Mouse (Mus musculus): ENCODE results near the gene Zfp189. TPM values are rescaled to one million over a fixed set of nuclear protein-coding genes. Genes with fewer than 3 reads are reported as not detected.
"Not testable (repeated sequence)": the region's sequence is repeated elsewhere in the genome, so short reads cannot be mapped to it uniquely, and the experiment has no call there.

Gene Zfp189
- polyA plus RNA-seq, 1 experiment from 2014 or later, result 4.7 TPM

GRCm38 (mm10) chr4:49480104-49480760 lies 40.7 kb upstream of the Zfp189 start:
- peak overlapping the region; percentile 30 for H3K4me2 ChIP-seq (replicated peaks; ENCODE audit: low read depth, low read length)
- peak; percentile 55; the same call in 1 of the 2 replicates for ATAC-seq
- DNase-seq (ENCODE audit: low spot score), result no peak
- H3K4me3 ChIP-seq (ENCODE audit: low read depth, low read length), result no peak overlapping the region; the same call in 1 of the 2 replicates
- no peak overlapping the region for H3K27ac ChIP-seq (ENCODE audit: low read length)
- TF ChIP-seq EP300 (IDR thresholded peaks at IDR 0.05) (no peak), CTCF (IDR thresholded peaks at IDR 0.05) (no peak)
- 10% methylated on average over 21 of the region's 21 CpGs for WGBS
- H3K4me1 ChIP-seq (ENCODE audit: insufficient read depth, low read depth, low read length), result no peaks in the 10 kb centered on the region
- 0 out of 2 replicates have a peak overlapping the region, but pooled peaks have one; percentile 12 for H3K9ac ChIP-seq (replicated peaks; ENCODE audit: low read depth)
- no peaks in the 10 kb centered on the region for H3K9me3 ChIP-seq (ENCODE audit: low read length)
- H3K36me3 ChIP-seq (ENCODE audit: insufficient read depth, low read length), result no peaks in the 10 kb centered on the region
- no peaks in the 10 kb centered on the region for H3K27me3 ChIP-seq (replicated peaks; ENCODE audit: insufficient read depth, low read length)

- peak overlapping the region; percentile 30; the same call in 1 of the 2 replicates for H3K4me2 ChIP-seq (replicated peaks; ENCODE audit: low read depth, low read length)
- no peak overlapping the region for H3K27ac ChIP-seq (ENCODE audit: low read length)
- no peak overlapping the region for H3K9ac ChIP-seq (replicated peaks; ENCODE audit: low read depth)
- H3K27me3 ChIP-seq (replicated peaks; ENCODE audit: insufficient read depth, low read length), result no peaks in the 10 kb centered on the region
- DNase-seq (ENCODE audit: low spot score), result peak; percentile 54
- H3K4me3 ChIP-seq (ENCODE audit: low read depth, low read length), result no peak overlapping the region
- 22% methylated on average over 3 of the region's 3 CpGs for WGBS
- no peaks in the 10 kb centered on the region for H3K36me3 ChIP-seq (ENCODE audit: insufficient read depth, low read length)
- ATAC-seq, result peak; percentile 43
- no peaks in the 10 kb centered on the region for H3K9me3 ChIP-seq (ENCODE audit: low read length)
- H3K4me1 ChIP-seq (ENCODE audit: insufficient read depth, low read depth, low read length), result no peaks in the 10 kb centered on the region
- TF ChIP-seq EP300 (IDR thresholded peaks at IDR 0.05) (no peak), CTCF (IDR thresholded peaks at IDR 0.05) (no peak)
Measured at GRCm38 (mm10) chr4:49480896-49481295, 40.1 kb upstream of the Zfp189 start.

- H3K4me1 ChIP-seq (ENCODE audit: insufficient read depth, low read depth, low read length), result no peaks in the 10 kb centered on the region
- DNase-seq (ENCODE audit: low spot score) (no peak), ATAC-seq (no peak)
- no peak overlapping the region for H3K27ac ChIP-seq (ENCODE audit: low read length)
- no peaks in the 10 kb centered on the region for H3K9me3 ChIP-seq (ENCODE audit: low read length)
- H3K27me3 ChIP-seq (replicated peaks; ENCODE audit: insufficient read depth, low read length), result no peaks in the 10 kb centered on the region
- H3K4me2 ChIP-seq (replicated peaks; ENCODE audit: low read depth, low read length), result no peak overlapping the region
- H3K4me3 ChIP-seq (ENCODE audit: low read depth, low read length), result no peak overlapping the region
- H3K9ac ChIP-seq (replicated peaks; ENCODE audit: low read depth), result no peak overlapping the region
- TF ChIP-seq EP300 (IDR thresholded peaks at IDR 0.05) (no peak), CTCF (IDR thresholded peaks at IDR 0.05) (no peak)
- H3K36me3 ChIP-seq (ENCODE audit: insufficient read depth, low read length), result no peaks in the 10 kb centered on the region
Measured at GRCm38 (mm10) chr4:49485442-49485841, 35.5 kb upstream of the Zfp189 start.

GRCm38 (mm10) chr4:49485934-49486650 lies 34.9 kb upstream of the Zfp189 start:
- not testable (repeated sequence) for ATAC-seq; H3K4me1 ChIP-seq (ENCODE audit: insufficient read depth, low read depth, low read length); H3K4me3 ChIP-seq (ENCODE audit: low read depth, low read length); H3K36me3 ChIP-seq (ENCODE audit: insufficient read depth, low read length); H3K27me3 ChIP-seq (replicated peaks; ENCODE audit: insufficient read depth, low read length); H3K9me3 ChIP-seq (ENCODE audit: low read length); H3K9ac ChIP-seq (replicated peaks; ENCODE audit: low read depth); H3K27ac ChIP-seq (ENCODE audit: low read length); H3K4me2 ChIP-seq (replicated peaks; ENCODE audit: low read depth, low read length); DNase-seq (ENCODE audit: low spot score)
- WGBS, result 66% methylated on average over 3 of the region's 3 CpGs

- 87% methylated on average over 1 of the region's 1 CpGs for WGBS
- Histone ChIP-seq H3K4me2 (replicated peaks; ENCODE audit: low read depth, low read length) (no peak overlapping the region), H3K27ac (ENCODE audit: low read length) (no peak overlapping the region), H3K36me3 (ENCODE audit: insufficient read depth, low read length) (no peaks in the 10 kb centered on the region), H3K9ac (replicated peaks; ENCODE audit: low read depth) (no peak overlapping the region), H3K4me3 (ENCODE audit: low read depth, low read length) (no peak overlapping the region), H3K9me3 (ENCODE audit: low read length) (no peaks in the 10 kb centered on the region), H3K27me3 (replicated peaks; ENCODE audit: insufficient read depth, low read length) (no peaks in the 10 kb centered on the region), H3K4me1 (ENCODE audit: insufficient read depth, low read depth, low read length) (no peaks in the 10 kb centered on the region)
- TF ChIP-seq EP300 (IDR thresholded peaks at IDR 0.05), result no peak
- no peak for TF ChIP-seq CTCF (IDR thresholded peaks at IDR 0.05)
- DNase-seq (ENCODE audit: low spot score) (no peak), ATAC-seq (no peak)
Measured at GRCm38 (mm10) chr4:49503563-49503962, 17.4 kb upstream of the Zfp189 start.

GRCm38 (mm10) chr4:49506386-49506785 lies 14.6 kb upstream of the Zfp189 start, which contains the start of gene Baat:
TSS of gene Baat (minus strand) at chr4:49506557.
- Histone ChIP-seq H3K4me2 (replicated peaks; ENCODE audit: low read depth, low read length) (no peak within 1 kb of the TSS), H3K9ac (replicated peaks; ENCODE audit: low read depth) (no peak within 1 kb of the TSS), H3K4me3 (ENCODE audit: low read depth, low read length) (no peak within 1 kb of the TSS), H3K27me3 (replicated peaks; ENCODE audit: insufficient read depth, low read length) (no peaks in the 10 kb centered on the region), H3K27ac (ENCODE audit: low read length) (no peak within 1 kb of the TSS), H3K9me3 (ENCODE audit: low read length) (no peaks in the 10 kb centered on the region), H3K4me1 (ENCODE audit: insufficient read depth, low read depth, low read length) (no peaks in the 10 kb centered on the region), H3K36me3 (ENCODE audit: insufficient read depth, low read length) (no peaks in the 10 kb centered on the region)
- ATAC-seq (no peak), DNase-seq (ENCODE audit: low spot score) (no peak)
- TF ChIP-seq EP300 (IDR thresholded peaks at IDR 0.05), result no peak
- no peak for TF ChIP-seq CTCF (IDR thresholded peaks at IDR 0.05)
- 43% methylated on average over 3 of the region's 3 CpGs for WGBS
